Mouse (Mus musculus): ENCODE measurements at regions not wholly inside any gene's neighbourhood (a gene's known extent, or its start where the extent isn't known, plus 50 kb on each side); places are given as distances from the start of the nearest gene placed in this dataset.

DNA sequence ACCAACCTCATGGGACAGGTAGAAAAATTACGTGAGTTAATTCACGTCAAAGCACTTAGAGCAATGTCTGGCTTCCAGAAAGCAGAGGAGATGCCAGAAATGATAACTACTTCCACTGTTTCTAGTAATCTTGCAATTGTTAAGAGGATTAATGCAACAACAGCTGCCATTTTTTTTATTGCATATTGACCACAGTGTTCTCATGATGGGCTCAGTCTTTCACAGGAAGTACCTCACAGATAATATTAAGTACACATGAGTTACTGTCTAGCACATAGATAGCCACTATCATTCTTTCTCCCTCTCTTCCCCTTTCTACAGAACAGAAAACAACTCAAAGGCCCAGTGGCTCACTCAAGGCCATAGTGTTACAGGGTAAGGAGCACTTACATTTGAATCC lies 104.8 kb upstream of the Abca1 start:
- TF ChIP-seq CTCF (IDR thresholded peaks at IDR 0.05; ENCODE audit: borderline replicate concordance, extremely low read depth, insufficient read depth, insufficient read length) (no peak), POLR2A (IDR thresholded peaks at IDR 0.05; ENCODE audit: borderline replicate concordance, extremely low read depth, insufficient read depth, insufficient read length, poor library complexity, severe bottlenecking) (no peak)

All from brain, embryonic 14.5 days (tissue).